Mouse (Mus musculus): ENCODE measurements around the gene Olfr462.

DNA sequence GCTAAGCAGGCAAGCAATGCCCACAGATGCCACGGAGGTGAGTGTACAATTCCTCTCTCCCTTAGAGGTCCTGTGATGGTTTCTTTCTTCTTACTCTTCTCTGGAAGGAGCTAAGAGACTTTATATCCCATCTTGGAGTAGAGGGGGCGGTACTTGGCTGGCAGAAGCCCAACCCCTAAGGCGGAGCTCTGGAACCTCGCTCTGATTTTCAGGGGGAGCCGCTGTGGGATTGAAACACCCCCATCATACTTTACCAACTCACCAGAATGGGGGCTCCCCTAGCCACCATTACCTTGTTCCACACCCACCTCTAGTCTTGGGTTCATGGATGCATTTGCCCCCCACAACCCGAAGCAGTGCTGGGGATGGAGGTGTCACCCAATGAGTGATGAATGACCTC, 16.6 kb downstream of the Olfr462 start, which contains the start of gene Epx:
- TF ChIP-seq CTCF (IDR thresholded peaks at IDR 0.05; ENCODE audit: low read depth) (no peak), EP300 (IDR thresholded peaks at IDR 0.05; ENCODE audit: low read depth) (no peak)
